Mouse (Mus musculus) adipocyte (in vitro differentiated cells): Measurements from ENCODE around the gene Ppp1r15b.

ENCODE experiments used
- DNase-seq: peaks from one replicate; pipeline ENCODE4 v3.0.0-alpha.2; 2016; ENCODE audit warnings: low spot score

The Ppp1r15b gene

DNA sequence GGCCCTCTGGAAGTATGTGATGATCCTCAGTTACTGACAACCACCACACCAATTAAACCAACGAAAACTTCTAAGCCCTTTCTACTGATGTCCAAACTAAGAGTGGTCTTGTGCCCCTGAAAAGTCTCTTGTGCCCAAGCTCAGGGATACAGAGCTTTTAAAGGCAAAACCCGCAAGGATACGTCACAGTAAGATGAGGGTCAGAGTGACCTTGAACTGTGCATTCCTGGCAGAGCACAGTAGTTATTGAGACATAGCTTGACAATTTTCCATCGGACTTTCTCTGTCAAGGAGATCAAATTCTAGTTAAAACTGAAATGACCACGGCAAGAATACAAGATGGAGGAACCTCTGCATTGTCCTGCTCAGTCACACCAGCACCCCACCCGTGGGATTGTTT is 9.7 kb upstream of the Ppp1r15b start:
- no peak for DNase-seq

DNA sequence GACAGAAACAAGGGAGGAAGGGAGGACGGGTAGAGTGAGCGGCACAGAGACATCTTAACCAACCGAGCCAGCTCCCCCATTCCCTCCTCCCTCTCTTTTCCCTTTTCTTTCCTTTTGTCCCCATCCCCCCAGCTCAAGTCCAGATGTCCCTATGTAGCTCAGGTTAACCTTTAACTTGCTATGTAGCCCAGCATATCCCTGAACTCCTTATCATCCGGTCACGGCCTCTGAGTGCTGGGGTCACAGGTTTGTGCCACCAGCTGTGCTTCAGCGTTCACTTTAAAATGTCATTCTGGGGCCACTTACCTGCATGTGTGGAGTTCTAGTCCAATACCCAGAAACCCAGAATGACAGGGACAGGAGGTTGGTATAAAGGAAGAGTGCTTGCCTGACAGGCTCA is 6.8 kb upstream of the Ppp1r15b start:
- DNase-seq: no peak

DNA sequence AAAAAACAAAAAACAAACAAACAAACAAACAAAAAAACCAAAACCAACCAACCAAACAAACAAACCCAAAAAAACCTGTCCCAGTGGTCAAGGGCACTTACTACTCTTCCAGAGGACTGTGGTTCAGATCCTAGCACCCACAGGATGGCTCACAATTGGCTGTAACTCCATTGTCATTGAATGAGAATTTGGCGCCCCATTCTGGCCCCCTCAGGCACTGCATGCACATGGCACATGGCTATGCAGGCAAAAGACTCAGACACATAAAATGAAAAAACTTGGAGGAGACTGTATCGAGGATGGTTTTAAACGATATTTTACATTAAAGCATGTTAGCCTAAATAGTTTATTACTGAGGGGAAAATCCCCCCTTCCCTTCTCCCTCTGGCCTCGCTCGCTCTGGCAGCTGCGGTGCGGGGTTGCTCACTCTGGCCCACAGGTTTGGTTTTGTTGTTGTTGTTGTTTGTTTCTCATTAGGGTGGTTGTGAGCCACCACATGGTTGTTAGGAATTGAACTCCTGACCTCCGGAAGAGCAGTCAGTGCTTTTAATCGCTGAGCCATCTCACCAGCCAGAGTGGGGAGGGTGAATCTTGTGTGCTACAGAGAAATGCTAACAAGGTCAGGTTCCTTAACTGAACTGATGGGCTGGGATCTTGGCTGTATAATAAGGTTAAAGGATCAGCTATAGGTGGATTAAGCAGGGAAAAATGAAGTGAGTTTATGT is 5.1 kb upstream of the Ppp1r15b start:
- DNase-seq: no peak

DNA sequence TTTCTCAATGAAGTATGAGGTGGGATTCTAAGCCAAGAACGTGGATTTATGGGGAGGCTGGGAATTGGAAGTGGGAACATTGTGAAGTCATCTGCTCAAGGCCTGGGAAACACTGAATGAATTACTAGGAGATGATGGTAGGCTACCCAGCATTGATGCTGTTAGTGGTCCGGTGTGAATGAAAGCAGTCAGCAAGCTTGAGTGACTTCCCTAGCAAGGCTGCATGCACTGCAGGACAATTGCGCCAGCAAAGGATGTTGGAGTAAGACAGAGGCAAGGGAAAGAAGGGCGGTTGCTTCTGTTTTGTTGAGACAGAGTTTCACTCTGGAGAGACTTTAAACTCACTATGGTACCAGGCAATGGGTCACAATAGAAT is 4.6 kb upstream of the Ppp1r15b start:
- no peak for DNase-seq

DNA sequence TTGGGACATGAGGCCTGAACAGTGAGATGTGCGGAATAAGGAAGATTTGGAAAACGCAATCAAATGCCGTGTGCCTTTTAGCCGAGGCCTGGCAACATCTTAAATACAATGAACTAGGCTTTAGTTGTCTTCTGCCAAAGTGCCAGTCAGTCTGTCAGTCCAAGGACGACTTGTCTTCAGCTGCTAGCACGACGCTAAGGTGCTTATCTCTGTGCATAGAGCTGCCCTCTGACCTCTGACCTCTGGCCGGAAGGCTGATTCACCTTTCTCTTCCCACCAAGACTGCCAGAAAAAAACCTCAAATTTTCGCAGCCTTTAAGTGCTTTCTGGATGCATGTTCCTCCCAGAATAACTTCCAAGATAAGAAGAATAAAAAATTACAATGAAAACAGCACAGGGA is 3.6 kb upstream of the Ppp1r15b start:
- DNase-seq: no peak

DNA sequence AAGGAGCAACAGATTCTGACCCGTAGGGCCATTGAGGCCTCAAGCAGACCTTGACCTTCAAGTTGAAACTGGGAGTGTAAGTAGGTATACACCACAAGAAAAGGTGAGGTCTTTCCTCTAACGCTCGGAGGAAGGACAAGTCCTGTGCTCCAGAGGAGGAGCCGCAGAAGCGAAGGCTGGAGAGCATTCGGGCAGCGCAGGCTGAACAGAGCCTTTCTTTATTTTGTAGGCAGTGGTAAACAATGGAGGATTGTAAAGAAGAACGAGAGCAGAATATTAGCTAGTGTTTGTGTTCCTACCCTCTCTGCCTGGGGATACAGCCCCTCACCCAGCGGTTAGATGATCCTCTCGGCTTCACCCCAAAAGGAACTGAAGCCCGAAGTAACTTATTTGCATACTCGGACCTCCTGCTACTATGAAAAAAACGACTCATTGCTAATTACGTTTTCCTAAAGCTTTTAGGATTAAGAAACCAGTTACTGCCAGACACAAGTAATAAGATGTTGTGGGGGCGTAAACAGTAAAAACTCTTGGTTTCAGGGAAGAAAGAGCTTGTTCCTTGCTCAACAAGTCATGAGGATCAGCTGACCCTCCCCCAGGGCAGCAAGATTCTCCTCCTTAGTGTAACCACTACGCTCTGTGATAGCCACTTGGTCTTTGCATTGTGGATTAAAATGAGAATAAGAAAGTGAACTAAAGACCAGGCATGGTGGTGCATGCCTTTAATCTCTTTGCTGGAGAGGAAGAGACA is 1.3 kb upstream of the Ppp1r15b start:
- DNase-seq: peak; percentile 34

DNA sequence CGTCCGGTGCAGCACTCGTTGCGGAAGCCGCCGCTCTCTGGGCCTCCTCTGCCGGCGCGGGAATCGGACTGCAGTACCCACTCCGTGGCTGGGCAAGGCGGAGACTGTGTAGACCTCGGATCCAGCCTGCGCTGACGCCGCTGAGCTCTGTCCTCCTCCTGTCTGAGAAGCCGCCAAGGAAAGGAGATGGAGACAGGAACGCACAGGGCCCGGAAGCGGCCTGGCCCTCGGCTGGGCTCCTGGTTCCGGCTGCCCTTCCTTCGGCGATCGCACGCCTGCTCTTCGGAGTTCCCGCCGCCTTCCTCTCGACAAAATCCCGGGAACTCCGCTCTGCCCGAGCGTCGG is 590 bp downstream of the Ppp1r15b start:
- DNase-seq: no peak

DNA sequence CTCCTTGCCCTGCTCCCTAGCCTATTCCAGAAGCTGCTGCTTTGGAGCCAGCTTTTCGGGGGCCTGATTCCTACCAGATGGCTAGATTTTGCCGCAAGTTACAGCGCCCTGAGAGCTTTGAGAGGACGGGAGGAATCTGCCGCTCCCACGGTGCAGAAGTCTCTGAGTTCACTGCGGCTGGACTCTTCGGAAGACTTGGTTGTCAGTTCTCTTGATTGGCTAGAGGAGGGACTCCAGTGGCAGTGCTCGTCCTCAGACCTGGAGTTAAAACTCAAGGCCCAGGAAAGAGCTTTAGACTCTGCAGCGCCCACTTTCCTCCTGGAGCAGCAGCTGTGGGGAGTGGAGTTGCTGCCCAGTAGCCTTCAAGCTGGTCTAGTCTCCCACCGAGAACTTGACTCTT is 993 bp downstream of the Ppp1r15b start:
- peak; percentile 49 for DNase-seq

DNA sequence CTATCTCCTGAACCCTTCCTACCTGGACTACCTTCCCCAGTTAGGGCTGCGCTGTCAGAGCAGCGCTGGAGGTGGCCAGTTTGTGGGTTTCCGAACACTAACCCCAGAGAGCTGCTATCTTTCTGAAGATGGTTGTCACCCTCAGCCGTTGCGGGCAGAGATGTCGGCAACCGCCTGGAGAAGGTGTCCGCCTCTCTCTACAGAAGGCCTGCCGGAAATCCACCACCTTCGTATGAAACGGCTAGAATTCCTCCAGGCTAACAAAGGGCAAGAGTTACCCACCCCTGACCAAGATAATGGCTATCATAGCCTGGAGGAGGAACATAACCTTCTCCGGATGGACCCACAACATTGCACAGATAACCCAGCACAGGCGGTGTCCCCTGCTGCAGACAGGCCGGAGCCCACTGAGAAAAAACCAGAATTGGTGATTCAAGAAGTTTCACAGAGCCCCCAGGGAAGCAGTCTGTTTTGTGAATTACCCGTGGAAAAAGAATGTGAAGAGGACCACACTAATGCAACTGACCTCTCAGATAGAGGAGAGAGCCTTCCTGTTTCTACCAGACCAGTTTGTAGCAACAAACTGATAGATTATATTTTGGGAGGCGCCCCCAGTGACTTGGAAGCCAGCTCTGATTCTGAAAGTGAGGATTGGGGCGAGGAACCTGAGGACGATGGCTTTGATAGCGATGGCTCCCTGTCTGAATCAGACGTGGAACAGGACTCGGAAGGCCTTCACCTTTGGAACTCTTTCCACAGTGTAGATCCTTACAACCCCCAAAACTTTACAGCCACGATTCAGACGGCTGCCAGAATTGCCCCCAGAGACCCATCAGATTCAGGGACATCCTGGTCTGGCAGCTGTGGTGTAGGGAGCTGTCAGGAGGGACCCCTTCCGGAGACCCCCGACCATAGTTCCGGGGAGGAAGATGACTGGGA is 1.7 kb downstream of the Ppp1r15b start:
- no peak for DNase-seq

DNA sequence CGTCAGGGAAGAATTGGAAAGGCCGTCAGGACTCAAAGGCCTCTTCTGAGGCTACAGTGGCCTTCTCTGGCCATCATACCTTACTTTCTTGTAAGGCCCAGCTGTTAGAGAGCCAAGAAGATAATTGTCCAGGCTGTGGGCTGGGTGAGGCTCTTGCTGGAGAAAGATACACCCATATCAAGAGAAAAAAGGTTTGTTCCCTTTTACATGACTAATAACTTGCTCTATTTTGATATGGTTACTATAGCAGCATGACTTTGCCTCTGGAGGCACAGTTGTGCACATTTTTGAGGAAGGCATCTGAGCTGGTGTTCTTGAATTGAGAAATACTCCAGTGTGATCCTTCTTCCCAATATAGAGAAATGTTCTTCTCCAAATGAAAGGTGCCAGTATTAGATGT is 2.5 kb downstream of the Ppp1r15b start:
- DNase-seq: peak; percentile 54

DNA sequence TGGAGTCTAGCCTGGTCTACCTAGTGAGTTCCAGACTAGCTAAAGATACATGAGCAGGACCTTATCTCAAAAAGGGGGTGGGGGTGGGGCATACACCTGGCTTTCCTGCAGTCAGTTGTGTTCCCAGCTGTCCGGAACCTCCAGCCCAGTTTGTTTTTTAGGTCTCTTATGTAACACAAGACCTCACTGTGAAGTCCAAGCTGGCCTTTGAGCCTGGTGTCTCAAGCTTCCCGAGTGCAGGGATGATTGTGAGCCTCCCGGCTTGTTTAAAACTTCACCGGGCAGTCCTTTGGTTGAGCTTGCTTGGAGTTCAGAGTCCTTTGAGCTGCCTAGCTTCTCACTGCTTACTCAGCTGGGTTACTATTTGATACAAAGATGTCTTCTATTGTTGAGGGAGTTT is 3.1 kb downstream of the Ppp1r15b start:
- DNase-seq: peak; percentile 62

DNA sequence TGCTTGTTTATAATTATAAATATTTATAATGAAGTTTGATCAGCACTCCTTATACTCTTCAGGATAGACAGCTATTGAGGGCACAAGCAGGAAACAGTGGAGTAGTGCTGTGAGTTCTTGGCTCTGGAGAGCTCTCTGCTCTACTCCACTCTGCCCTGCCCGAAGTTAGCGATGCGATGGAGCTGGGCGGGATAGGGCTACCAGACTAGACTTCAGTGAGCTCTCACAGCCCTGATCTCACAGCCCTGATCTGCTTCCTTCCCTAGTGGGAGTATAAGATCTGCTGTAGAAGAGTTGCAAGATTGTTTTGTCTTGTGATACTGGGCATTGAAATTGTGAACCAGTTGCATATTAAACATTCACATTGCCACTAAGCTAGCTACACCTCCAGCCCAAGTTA is 3.9 kb downstream of the Ppp1r15b start:
- peak; percentile 47 for DNase-seq

DNA sequence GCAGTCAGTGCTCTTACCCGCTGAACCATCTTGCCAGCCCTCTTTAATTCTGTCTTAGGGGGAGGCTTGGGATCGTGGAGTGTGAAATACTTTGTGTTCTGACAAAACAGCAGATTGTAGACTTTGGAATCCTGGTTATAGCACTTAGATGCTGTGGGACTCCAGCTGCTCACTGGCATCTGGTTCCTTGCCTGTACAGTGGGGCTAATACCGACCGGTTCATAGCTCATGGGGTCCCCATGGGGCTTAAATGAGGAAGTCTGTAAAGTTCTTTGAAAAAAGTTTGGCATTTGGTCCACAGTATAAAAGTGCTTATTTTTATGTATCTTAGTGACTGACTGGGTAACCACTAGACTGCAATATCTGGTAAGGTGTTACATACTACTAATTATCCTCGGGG is 4.9 kb downstream of the Ppp1r15b start:
- DNase-seq: no peak

DNA sequence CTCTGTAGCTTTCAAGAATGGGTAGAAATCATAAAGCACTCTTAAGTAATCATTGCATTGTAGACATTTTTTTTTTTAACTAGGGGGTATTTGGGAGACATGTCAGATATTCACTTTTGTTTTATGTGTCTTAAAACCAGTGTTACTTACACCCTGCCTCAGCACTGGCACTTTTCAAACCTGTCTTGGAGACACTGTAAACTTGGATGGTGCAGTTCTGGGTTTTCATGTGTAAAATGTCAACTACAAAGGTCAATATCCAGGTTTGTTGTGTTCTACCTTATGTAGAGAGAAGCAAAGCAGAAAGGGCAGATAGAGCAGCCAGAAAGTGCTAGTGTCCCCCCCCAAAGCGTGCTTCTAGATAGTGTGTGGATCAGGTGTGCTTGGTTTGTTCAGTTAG is 7.5 kb downstream of the Ppp1r15b start:
- no peak for DNase-seq

DNA sequence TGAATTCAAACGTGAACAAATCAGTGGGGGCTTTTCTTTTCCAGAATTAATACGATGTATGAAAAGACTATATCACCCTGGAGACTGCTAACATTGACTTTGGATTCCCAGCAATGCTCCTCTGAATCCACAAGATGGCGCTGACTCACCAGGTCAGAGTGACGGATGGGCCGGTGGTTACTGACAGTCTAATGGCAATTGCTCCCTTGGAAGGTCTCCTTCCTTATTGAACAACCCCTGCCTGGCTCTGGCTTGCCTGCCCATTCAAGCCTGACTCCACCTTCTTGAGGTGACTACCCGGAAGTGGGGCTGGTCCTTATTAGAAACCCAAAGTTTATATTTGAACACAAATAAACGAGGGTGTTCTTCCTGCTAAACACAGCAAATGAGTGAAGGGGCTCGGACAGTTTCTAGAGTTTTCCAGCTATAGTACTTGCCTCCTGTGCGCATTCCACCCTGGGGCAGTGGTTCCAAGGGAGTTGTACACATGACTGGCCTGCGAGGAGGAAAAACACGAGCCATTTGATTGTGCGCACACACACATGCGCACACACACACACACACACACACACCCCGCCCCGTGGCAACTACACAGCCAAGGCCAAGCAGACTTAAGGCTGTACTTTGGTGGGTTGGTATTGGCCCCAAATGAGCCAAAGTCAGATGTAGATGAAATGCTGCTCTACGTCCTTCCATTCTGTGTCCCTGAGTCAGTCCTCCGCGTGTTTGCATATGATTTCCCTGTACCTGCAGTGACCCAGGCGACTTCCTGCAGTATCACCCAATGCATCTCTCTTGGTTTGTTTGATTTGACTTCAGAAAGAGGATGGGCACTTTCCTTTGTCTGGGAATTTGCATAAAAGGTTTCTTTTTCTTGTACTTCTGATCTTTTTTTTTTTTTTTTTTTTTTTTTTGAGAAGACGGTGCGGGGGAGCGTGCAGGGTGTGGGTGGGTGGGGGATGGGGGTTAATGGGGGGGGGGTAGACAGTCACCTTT is 15.4 kb downstream of the Ppp1r15b start:
- DNase-seq: peak; percentile 67

DNA sequence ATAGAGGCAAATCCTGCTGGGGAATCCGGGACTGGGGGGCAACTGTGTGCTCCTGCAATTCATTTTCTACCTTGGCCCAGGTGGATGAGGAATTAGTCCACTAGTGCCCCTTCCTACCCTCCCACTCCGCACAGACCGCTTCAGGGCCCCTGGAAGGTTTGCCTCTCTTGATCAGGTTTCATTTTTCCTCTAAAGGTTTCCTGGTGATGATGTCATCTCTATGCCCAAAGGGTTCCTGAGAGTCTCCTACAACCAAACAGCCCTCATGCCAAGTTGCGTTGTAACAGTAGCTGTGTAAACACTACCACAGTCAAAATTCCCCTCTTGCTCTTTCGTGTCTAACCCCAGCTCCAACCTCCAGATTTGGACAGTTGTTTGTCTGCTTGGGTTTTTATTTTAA is 16.4 kb downstream of the Ppp1r15b start:
- DNase-seq: no peak

DNA sequence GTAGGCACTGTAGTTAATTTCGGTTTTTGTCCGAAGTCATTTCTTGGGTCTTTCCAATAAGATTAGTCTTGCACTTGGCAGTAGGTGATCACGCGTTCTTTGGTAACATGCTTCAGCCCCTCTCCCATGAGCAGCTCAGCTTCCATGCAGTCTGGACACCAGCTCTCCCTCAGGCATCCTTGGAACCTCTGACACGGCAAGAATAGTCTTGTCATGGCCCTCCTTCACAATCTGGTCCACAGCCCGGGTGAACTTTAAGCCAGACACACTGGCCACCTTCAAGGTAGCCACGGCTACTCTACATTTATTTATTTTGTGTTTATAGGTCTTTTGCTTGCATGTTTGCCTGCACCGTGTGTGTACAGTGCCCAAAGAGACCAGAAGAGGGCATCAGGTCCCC is 17.2 kb downstream of the Ppp1r15b start:
- DNase-seq: no peak

DNA sequence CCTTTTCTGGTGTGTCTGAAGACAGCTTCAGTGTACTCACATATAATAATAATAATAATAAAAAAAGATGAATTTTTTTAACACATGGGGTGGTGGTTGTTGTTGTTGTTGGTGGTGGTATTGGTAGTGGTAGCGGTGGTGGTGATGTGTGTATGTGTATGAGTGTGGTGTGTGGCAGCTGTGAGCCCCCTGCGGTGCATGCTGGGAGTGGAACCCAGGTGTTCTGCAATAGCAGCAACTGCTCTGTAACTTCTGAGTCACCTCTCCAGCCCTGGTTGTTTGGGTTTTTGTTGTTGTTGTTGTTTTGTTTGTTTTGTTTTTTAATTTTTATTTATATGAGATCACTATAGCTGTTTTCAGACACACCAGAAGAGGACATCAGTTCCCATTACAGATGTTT is 19.6 kb downstream of the Ppp1r15b start:
- DNase-seq: no peak

DNA sequence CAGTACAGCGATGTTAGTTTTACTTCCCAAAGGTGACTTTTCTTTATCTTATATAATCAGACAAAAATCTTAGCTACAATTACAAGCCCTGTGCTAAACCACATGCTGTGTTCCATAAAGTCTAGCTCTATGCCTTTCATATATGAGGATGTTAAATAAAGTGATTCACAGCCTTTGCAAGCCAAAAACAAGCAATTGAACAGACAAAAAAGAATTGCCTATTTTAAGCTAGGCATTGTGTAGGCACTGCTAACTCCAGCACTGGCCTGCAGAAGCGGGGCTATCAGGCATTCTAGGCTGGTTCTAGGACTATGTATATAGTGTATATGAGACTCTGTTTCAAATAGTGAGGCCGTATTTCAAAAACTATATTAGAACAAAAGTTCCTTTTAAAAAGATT is 21.3 kb downstream of the Ppp1r15b start:
- DNase-seq: no peak

DNA sequence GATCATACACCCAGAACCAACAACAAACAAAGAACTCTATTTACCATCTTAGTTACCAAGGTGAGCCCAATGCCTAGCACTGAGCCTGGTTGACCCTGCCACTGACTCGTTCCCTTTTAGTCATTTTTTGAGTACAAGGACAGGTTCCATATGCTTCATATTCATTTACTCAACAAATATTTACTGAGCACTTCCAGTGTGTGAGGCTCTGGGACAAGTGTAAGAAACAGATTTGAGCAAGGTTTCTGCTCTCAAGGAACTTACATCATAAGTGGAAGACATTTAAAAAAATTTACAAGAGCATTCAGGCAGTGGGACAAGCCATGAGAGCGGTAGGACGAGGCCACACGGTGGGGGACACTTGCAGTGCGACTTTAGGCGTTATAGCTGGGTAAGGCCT is 24.3 kb downstream of the Ppp1r15b start:
- no peak for DNase-seq

DNA sequence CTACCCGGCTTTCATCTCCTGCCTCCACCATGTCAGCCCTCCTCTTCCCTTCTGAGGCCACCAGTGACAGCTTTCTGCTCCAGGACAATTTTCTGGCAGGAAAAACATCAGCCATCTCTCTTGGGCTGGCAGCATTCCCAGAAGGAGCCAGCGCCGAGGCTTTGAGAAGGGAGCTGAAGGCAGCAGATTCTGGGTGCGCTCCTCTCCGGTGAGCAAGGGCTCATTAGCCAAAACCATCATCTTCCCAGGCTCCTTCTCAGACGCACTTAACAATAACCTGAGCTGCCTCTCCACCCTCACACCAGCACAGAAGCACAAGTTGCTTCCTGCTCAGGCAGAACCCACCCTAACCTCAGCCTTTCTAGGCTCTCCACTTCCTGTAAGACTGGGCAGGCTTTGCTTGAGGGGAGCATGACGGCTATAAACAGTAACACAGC is 28.2 kb downstream of the Ppp1r15b start:
- DNase-seq: peak; percentile 79

DNA sequence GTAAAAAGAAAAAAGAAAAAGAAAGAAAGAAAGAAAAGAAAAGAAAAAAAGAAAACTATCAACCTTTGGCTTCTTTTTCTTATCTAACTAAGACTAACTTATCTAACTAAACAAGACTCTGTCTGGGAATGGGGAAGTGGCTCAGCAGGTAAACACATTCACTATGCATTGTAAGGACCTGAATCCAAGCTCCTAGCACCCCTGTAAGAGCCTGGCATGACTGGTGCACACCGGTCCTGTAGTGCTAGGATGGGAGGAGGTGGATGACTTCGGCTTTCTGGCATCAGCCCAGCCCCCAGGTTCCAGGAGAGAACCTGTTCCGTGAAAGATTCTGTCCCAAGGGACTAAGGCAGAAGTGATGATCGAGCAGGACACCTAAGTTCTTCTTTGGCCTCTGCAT is 30.6 kb downstream of the Ppp1r15b start:
- DNase-seq: no peak
